Mouse (Mus musculus) liver, adult 2 months (tissue): ENCODE measurements around the gene Iqgap3. TPM values are rescaled to one million over a fixed set of nuclear protein-coding genes. Genes with fewer than 3 reads are reported as not detected.
A peak's percentile ranks its signal among the peaks of the same experiment; 100 is the strongest.

Source experiments
- DNase-seq: peaks from one replicate; pipeline ENCODE4 v3.0.0-alpha.2; 2011; ENCODE audit warnings: low read depth, low spot score; ENCODE audit errors: extremely low read depth
- H3K27ac ChIP-seq: fragments of 200-500 bp; replicated peaks from 2 replicates; pipeline ENCODE4 v1.5.1; 2012; ENCODE audit warnings: low read depth, mild to moderate bottlenecking, control low read depth, inconsistent platforms, low read length; ENCODE audit not compliant: insufficient read depth
- H3K27me3 ChIP-seq: fragments of 200-500 bp; 2 replicates; pipeline ENCODE4 v1.6.1; 2012; ENCODE audit warnings: mild to moderate bottlenecking, moderate library complexity, low read length, inconsistent platforms; ENCODE audit not compliant: control insufficient read depth, insufficient read depth
- H3K36me3 ChIP-seq: fragments of 200-500 bp; 2 replicates; pipeline ENCODE4 v1.6.1; 2012; ENCODE audit warnings: low read length, inconsistent platforms; ENCODE audit not compliant: control insufficient read depth, insufficient read depth
- H3K4me1 ChIP-seq: fragments of 200-500 bp; 2 replicates; pipeline ENCODE4 v1.6.1; 2011; ENCODE audit warnings: low read length; ENCODE audit not compliant: control insufficient read depth, insufficient read depth
- H3K4me3 ChIP-seq: fragments of 200-500 bp; 2 replicates; pipeline ENCODE4 v1.5.1; 2011; ENCODE audit warnings: low read depth, mild to moderate bottlenecking, control low read depth, low read length, moderate library complexity; ENCODE audit not compliant: insufficient read depth
- H3K79me2 ChIP-seq: fragments of 200-500 bp; 2 replicates; pipeline ENCODE4 v1.6.1; 2012; ENCODE audit warnings: inconsistent platforms, mild to moderate bottlenecking, low read length, moderate library complexity; ENCODE audit not compliant: control insufficient read depth, insufficient read depth
- H3K9ac ChIP-seq: fragments of 200-500 bp; 2 replicates; pipeline ENCODE4 v1.6.1; 2012; ENCODE audit warnings: low read depth, mild to moderate bottlenecking, control low read depth, inconsistent platforms, low read length
- CTCF ChIP-seq: fragments of 200-500 bp; IDR thresholded peaks from 2 replicates; pipeline ENCODE4 v1.5.1; 2011; ENCODE audit warnings: low read depth, low read length, control low read depth
- POLR2A ChIP-seq: fragments of 200-500 bp; IDR thresholded peaks from 2 replicates; pipeline ENCODE4 v1.6.1; 2011; ENCODE audit warnings: low read length, control low read depth; ENCODE audit not compliant: insufficient read depth; ENCODE audit errors: extremely low read depth
- WGBS: fragments of 180-500 bp; shearing (Covaris S2); methylation state at CpG from one replicate; pipeline ENCODE4 v1.1.7; 2018; 5-methylcytosine and 5-hydroxymethylcytosine counted together
- polyA plus RNA-seq: library from polyadenylated mRNA; depleted of rRNA; stranded (reverse); fragments of >200 nt; gene quantifications from 2 replicates; pipeline ENCODE4 v1.2.3, GENCODE M21; 2012
- total RNA-seq: library from RNA; depleted of rRNA; stranded (reverse); fragments of >200 nt; gene quantifications from 2 replicates; pipeline ENCODE4 v1.2.3, GENCODE M21; 2014

Iqgap3 gene
- total and polyA plus RNA-seq, 2 experiments, result 0.16 to 0.18 TPM

DNA sequence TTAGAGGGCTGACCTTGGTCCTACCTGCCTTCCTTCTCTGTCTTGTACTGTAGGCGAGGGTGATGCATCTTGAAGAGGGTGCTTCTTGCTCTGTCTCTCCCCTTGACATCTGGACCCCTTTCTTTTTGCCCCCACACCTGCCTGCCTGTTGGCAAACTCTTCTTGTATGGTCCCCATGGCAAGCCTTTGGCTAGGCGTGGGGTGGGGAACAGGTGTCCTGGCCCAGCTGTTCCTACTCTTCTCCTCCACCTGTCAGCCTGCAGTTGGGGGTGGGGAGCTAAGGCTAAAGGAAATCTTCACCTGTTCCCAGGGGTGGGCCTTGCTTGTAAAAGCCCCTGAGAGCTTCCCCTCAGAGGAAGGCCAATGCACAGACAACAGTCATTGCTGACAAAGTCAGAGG lies 65.7 kb downstream of the Iqgap3 start:
- Histone ChIP-seq H3K27me3 (no peaks in the 10 kb centered on the region), H3K79me2 (peaks cover 90% of the 10 kb centered on the region), H3K36me3 (no peaks in the 10 kb centered on the region), H3K4me3 (no peak overlapping the region), H3K4me1 (peaks cover 54% of the 10 kb centered on the region), H3K27ac (no peak overlapping the region), H3K9ac (no peak overlapping the region)
- 100% methylated on average over 2 of the region's 2 CpGs for WGBS
- DNase-seq, result no peak
- TF ChIP-seq POLR2A (no peak), CTCF (no peak)

DNA sequence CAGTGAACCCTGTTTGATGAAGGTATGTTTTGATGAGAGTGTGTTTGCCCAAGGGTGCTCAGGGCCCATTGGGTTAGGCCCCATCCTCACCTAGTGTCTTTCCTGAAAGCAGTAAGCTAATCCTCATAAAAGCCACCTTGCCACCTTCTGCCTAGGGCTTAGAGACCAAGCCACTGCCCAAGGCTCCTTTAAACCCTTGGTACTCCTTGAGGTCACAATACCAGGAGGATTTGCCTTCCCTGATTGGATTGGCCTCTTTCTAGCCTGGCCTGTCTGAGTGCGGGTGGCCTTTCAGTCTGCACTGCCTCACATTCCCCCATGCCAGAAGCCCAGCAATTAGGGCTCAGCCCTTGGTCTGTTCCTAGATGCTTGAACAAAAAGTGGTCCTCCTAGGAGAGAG lies 66.1 kb downstream of the Iqgap3 start:
- peaks cover 86% of the 10 kb centered on the region for H3K79me2 ChIP-seq
- no peak for TF ChIP-seq POLR2A
- TF ChIP-seq CTCF, result no peak
- H3K27ac ChIP-seq, result no peak overlapping the region
- H3K27me3 ChIP-seq, result no peaks in the 10 kb centered on the region
- H3K4me3 ChIP-seq, result no peak overlapping the region
- H3K4me1 ChIP-seq, result peaks cover 54% of the 10 kb centered on the region
- no peaks in the 10 kb centered on the region for H3K36me3 ChIP-seq
- WGBS, result 86% methylated on average over 1 of the region's 1 CpGs
- no peak overlapping the region for H3K9ac ChIP-seq
- DNase-seq, result no peak

DNA sequence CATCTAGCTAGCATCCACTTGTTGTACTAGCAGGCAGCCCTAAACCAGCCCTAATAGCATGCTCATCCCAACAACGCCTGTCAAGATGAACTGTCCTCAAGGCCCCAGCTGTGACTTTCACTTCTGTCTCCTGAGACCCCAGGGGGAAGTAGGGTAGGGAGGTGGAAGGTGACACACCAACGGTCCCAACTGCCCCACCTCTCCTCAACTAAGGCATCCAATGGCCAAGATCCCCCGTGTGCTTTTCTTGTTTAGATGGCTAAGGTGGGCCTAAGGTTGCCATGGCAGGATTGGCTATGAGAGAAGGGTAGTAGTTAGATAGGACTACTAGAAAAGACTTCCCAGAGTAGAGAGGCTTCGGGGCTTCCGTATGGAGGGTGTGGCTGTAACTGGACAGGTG lies 66.6 kb downstream of the Iqgap3 start:
- Histone ChIP-seq H3K4me3 (no peak overlapping the region), H3K27me3 (no peaks in the 10 kb centered on the region), H3K79me2 (peaks cover 85% of the 10 kb centered on the region), H3K4me1 (peaks cover 54% of the 10 kb centered on the region), H3K36me3 (no peaks in the 10 kb centered on the region), H3K27ac (no peak overlapping the region), H3K9ac (no peak overlapping the region)
- TF ChIP-seq CTCF, result no peak
- TF ChIP-seq POLR2A, result no peak
- DNase-seq, result no peak
- WGBS, result 84% methylated on average over 5 of the region's 5 CpGs

DNA sequence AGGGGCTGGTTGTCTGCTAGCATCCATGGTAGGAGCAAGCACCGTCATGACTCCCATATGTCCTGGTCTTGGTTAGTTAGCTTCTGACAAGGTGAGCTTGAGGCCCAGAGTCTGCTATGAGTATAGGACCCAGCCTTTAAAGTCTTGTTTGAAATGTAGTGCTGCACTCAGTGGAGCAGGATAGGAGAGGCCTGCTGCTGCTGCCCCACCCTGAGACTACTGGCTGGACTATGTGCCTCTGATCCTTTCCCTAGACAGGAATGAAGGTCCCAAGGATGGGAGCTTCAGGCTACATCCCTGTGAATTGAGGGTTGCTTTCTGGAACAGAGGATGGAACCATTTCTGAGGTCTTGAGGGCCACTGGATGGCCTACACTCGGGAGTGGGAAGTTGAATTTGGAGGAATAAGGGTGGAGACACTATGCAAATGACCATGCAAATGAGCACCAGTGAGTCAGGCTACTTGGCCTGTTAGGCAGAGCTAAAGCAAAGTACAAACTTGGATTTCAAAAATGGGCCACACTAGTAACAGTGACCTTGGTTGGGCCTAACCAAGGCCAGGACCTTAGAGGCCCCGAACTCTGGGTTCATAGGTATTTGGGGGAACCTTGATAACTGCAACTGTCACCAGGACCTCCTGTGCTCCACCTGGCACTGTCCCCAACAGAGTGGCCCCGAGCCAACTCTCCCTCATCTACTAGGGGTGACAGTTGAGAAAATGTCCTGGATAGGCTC lies 67.2 kb downstream of the Iqgap3 start:
- TF ChIP-seq CTCF, result no peak
- TF ChIP-seq POLR2A, result no peak
- H3K4me3 ChIP-seq, result no peak overlapping the region
- WGBS, result 30% methylated on average over 4 of the region's 4 CpGs

DNA sequence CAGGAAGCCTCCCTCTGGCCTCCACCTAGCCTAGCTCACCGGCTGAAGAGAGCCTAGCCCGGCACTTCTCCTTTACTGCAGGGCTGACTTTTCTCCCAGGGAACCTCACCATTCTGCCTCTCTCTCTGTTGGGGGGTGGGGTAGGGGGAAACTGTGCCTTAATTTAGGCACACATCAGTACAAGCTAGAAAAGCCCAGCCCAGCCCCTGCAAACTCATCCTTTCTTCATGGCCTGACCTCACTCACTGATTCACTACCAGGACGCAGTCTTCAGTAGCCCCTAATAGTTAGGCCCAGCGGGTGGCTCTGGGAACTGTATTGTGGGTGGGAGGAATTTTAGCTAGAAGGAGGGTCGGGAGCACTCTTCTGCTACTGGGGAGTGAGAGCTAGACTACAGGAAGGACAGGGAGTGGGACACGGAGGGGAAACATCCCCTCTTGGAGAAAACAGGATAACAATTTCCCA lies 67.8 kb downstream of the Iqgap3 start:
- H3K9ac ChIP-seq, result 0 out of 2 replicates have a peak overlapping the region, but pooled peaks have one; percentile 2
- no peak overlapping the region for H3K4me3 ChIP-seq
- 34% methylated on average over 6 of the region's 6 CpGs for WGBS
- H3K4me1 ChIP-seq, result peaks cover 47% of the 10 kb centered on the region
- H3K79me2 ChIP-seq, result peaks cover 80% of the 10 kb centered on the region
- no peak for DNase-seq
- no peaks in the 10 kb centered on the region for H3K27me3 ChIP-seq
- H3K27ac ChIP-seq, result peak overlapping the region; percentile 12
- no peaks in the 10 kb centered on the region for H3K36me3 ChIP-seq
- no peak for TF ChIP-seq POLR2A
- no peak for TF ChIP-seq CTCF

More for the DNA sequence above, 67.2 kb downstream of the Iqgap3 start:
- H3K27ac ChIP-seq, result peak overlapping the region; percentile 12
- no peaks in the 10 kb centered on the region for H3K36me3 ChIP-seq
- H3K9ac ChIP-seq, result no peak overlapping the region
- DNase-seq, result peak; percentile 94
- H3K79me2 ChIP-seq, result peaks cover 86% of the 10 kb centered on the region
- H3K27me3 ChIP-seq, result no peaks in the 10 kb centered on the region
- peaks cover 52% of the 10 kb centered on the region for H3K4me1 ChIP-seq
